Mouse (Mus musculus): ENCODE data around the gene Frmpd3.

- TF ChIP-seq CTCF (conservative IDR thresholded peaks at IDR 0.05; ENCODE audit: insufficient read depth, insufficient read length, low read depth, low read length) = no peak
- TF ChIP-seq POLR2A (IDR thresholded peaks at IDR 0.05; ENCODE audit: low read depth, low read length) = no peak
Measured at GRCm38 (mm10) chrX:140317931-140318330, 24.1 kb upstream of the Frmpd3 start.
